Mouse (Mus musculus): ENCODE measurements around the gene Atp6v0e2. TPM values are rescaled to one million over a fixed set of nuclear protein-coding genes. Genes with fewer than 3 reads are reported as not detected.

The Atp6v0e2 gene
- polyA plus RNA-seq, 1 experiment from 2014 or later = 230 TPM

DNA sequence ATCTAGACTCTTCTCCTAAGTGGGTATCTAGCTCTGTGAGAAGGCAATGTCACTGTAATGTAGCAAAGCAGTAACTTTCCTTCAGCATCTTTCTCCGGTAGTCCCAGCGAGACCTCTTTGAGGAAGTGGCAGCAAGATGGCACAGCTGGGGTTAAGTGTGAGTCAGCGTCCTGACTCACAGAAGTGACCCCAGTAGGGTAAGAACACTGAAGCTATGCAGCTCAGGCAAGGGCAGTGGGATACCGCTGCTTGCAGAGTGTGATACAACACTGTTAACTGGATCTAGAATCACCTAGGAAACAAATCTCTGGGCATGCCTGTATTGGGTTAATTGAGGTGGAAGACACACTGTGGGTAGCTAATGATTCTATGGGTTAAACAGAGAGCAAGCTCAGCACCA lies 1.3 kb upstream of the Atp6v0e2 start:
- Histone ChIP-seq H3K27ac (no peak overlapping the region), H3K36me3 (replicated peaks; ENCODE audit: control insufficient read depth, insufficient read depth) (peaks cover 26% of the 10 kb centered on the region), H3K9me3 (ENCODE audit: control insufficient read depth, low read length) (no peaks in the 10 kb centered on the region), H3K27me3 (ENCODE audit: control insufficient read depth, insufficient read depth, low read length) (no peaks in the 10 kb centered on the region), H3K4me2 (replicated peaks) (no peak overlapping the region; the same call in 1 of the 2 replicates), H3K9ac (0 out of 2 replicates have a peak overlapping the region, but pooled peaks have one; percentile 99), H3K4me3 (replicated peaks; ENCODE audit: low read length) (no peak overlapping the region), H3K4me1 (replicated peaks; ENCODE audit: control insufficient read depth, insufficient read depth, low read length) (peaks cover 28% of the 10 kb centered on the region)
- ATAC-seq (ENCODE audit: low FRiP score) (no peak), DNase-seq (ENCODE audit: low spot score) (no peak)
- WGBS = 65% methylated on average over 4 of the region's 4 CpGs

DNA sequence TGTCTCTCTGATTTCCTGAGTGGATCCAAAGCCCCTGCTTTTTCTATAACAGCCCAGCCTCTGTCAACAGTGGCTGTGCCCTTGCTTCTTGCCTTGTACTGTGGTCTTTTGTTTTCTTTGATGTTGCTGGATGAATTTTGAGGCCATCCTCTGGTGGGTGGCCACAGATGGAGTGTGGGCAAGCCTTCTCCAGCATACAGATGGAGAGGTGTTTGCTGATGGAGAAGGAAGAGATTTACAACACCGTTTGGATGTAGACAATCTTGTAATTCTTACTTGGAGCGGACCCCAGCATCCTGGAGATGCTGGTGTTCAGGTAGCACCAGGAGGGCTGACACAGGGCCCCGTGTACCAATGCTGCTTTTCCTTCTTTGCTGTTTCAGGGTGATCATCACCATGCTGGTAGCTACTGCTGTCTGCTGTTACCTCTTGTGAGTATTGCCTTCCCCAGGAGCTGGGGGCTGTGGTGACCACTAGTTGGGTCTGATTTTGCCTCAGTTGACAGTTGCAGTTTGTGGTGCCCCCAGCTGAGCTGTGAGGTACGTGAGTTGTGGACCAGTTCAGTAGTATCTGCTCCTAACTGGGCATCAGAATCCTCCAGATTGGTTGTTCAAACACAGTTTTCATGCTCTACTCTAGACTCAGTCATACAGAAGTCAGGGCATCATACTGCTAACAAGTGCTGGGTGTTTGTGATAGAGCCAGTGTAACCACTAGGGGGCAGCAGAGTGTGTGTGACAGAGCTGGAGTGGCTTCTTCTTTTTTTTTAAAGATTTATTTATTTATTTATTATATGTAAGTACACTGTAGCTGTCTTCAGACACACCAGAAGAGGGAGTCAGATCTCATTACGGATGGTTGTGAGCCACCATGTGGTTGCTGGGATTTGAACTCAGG lies 1.7 kb downstream of the Atp6v0e2 start:
- Histone ChIP-seq H3K36me3 (replicated peaks; ENCODE audit: control insufficient read depth, insufficient read depth) (peaks cover 33% of the 10 kb centered on the region), H3K27me3 (ENCODE audit: control insufficient read depth, insufficient read depth, low read length) (no peaks in the 10 kb centered on the region), H3K9ac (peak overlapping the region; percentile 99), H3K4me1 (replicated peaks; ENCODE audit: control insufficient read depth, insufficient read depth, low read length) (peaks cover 28% of the 10 kb centered on the region), H3K9me3 (ENCODE audit: control insufficient read depth, low read length) (no peaks in the 10 kb centered on the region), H3K4me2 (replicated peaks) (peak overlapping the region; percentile 97), H3K27ac (no peak overlapping the region), H3K4me3 (replicated peaks; ENCODE audit: low read length) (peak overlapping the region; percentile 87; the same call in 1 of the 2 replicates)
- ATAC-seq (ENCODE audit: low FRiP score) (no peak), DNase-seq (ENCODE audit: low spot score) (peak; percentile 78)
- 72% methylated on average over 5 of the region's 5 CpGs for WGBS

DNA sequence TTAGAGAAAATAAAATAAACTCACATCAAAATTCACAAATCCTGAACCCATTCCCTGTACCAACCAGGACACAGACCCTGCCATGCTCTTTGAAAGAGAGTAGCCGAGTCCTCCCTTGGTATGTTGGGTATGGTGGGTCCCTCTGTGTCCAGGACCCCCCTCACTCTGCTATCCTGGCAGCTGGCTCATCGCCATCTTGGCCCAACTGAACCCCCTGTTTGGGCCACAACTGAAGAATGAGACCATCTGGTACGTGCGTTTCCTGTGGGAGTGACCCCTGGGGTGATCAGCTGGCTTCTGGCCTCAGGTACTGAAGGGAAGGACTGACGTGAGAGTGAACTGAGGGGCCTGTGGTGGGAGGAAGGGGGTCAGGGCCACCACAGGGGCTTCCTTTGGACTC lies 2.4 kb downstream of the Atp6v0e2 start:
- Histone ChIP-seq H3K9ac (no peak overlapping the region), H3K4me3 (replicated peaks; ENCODE audit: low read length) (no peak overlapping the region), H3K4me1 (replicated peaks; ENCODE audit: control insufficient read depth, insufficient read depth, low read length) (peaks cover 28% of the 10 kb centered on the region), H3K9me3 (ENCODE audit: control insufficient read depth, low read length) (no peaks in the 10 kb centered on the region), H3K4me2 (replicated peaks) (no peak overlapping the region), H3K27me3 (ENCODE audit: control insufficient read depth, insufficient read depth, low read length) (no peaks in the 10 kb centered on the region), H3K36me3 (replicated peaks; ENCODE audit: control insufficient read depth, insufficient read depth) (peaks cover 33% of the 10 kb centered on the region), H3K27ac (no peak overlapping the region)
- 81% methylated on average over 5 of the region's 5 CpGs for WGBS
- DNase-seq (ENCODE audit: low spot score) (no peak), ATAC-seq (ENCODE audit: low FRiP score) (no peak)

DNA sequence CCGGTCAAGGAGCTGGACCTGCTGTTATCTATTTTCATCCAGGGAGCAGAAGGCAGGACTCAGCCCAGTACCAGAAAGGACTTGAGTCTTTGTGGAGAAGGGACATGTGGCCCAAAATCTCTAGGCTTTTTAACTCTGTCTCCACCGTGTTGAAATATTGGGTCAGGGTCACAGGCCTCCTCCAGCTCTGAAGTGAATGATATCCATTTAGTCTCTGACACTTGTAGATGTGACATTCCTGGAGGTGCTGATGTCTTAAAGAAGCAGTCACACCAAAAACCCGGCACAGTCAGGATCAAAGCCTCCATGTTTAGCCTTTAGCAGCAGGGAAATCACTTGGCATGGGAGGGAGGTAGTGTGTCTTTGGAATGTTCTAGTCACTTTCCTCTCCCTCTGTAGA lies 3.3 kb downstream of the Atp6v0e2 start:
- ATAC-seq (ENCODE audit: low FRiP score) = no peak
- WGBS = 83% methylated on average over 3 of the region's 3 CpGs
- H3K9me3 ChIP-seq (ENCODE audit: control insufficient read depth, low read length) = no peaks in the 10 kb centered on the region

DNA sequence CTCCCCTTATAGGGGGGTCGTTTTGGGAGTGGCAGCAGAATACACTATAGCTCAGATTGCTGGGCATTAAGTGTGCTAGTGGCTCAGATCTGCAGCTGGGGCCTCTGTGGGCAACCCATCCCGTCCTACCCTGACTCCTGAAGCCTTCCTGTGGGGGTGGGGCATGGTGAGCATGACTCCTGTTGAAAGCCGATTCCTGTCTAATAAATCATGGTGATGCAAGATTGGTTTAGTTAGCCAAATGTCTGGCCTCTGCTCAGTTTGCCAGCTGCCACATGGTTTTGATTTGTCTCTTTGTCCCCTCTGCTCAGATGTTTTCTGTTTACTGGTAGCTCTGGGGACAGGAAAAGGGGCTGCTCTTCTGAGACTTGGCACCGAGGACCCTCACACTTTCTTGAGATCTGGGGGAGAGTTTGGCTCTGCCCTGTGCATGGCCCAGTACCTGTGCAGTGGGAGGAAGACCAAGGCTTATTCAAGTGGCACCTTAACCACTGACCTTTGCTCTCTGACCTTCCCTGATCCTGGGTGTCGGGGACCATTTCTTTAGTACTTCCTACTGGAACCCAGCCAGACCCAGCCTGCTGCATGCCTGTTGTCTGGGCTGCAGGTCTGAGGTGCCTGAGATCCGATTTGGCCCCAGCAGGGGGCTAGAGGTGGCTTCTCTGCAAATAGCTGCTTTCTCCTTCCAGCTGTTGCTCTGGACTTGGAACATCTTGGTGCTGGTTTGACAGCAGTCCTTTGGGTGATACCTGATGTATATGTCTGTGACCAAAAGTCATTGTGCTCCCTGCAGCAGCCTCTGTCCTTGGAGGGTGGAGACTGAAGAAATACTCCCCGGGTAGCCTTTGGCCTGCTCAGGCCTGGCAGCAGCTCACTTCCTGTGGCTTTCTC lies 4.4 kb downstream of the Atp6v0e2 start:
- no peak for DNase-seq (ENCODE audit: low spot score)
- Histone ChIP-seq H3K36me3 (replicated peaks; ENCODE audit: control insufficient read depth, insufficient read depth) (peaks cover 33% of the 10 kb centered on the region), H3K27me3 (ENCODE audit: control insufficient read depth, insufficient read depth, low read length) (no peaks in the 10 kb centered on the region), H3K4me2 (replicated peaks) (no peak overlapping the region), H3K27ac (no peak overlapping the region), H3K4me3 (replicated peaks; ENCODE audit: low read length) (no peak overlapping the region), H3K9me3 (ENCODE audit: control insufficient read depth, low read length) (no peaks in the 10 kb centered on the region), H3K4me1 (replicated peaks; ENCODE audit: control insufficient read depth, insufficient read depth, low read length) (peaks cover 20% of the 10 kb centered on the region), H3K9ac (no peak overlapping the region)
- ATAC-seq (ENCODE audit: low FRiP score) = no peak
- WGBS = 60% methylated on average over 7 of the region's 7 CpGs

More for the DNA sequence above, 3.3 kb downstream of the Atp6v0e2 start:
- H3K27me3 ChIP-seq (ENCODE audit: control insufficient read depth, insufficient read depth, low read length) = no peaks in the 10 kb centered on the region
- no peak overlapping the region for H3K4me3 ChIP-seq (replicated peaks; ENCODE audit: low read length)
- H3K9ac ChIP-seq = no peak overlapping the region
- no peak overlapping the region for H3K4me2 ChIP-seq (replicated peaks)
- DNase-seq (ENCODE audit: low spot score) = no peak
- H3K36me3 ChIP-seq (replicated peaks; ENCODE audit: control insufficient read depth, insufficient read depth) = peaks cover 33% of the 10 kb centered on the region
- H3K4me1 ChIP-seq (replicated peaks; ENCODE audit: control insufficient read depth, insufficient read depth, low read length) = peaks cover 28% of the 10 kb centered on the region
- H3K27ac ChIP-seq = no peak overlapping the region

DNA sequence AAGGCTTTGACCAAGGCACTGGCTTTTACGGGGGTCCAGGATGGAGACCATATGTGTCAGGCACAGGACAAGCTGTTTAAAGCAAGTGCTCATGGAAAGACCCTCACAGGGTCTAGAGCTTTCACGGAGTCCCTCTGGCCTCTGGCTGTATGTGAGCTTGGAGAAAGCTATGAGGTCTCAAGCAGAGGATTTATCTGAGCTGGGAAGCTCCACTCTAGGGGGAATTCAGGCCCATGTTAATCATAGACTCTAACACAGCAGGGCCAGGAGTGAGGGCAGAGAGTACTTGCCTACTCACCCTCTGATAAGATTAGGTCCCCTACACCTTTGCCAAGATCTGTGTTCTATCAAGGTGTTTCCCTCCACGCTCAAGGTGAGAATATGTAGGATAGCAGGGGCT lies 5.2 kb downstream of the Atp6v0e2 start:
- Histone ChIP-seq H3K9ac (no peak overlapping the region), H3K27ac (no peak overlapping the region), H3K36me3 (replicated peaks; ENCODE audit: control insufficient read depth, insufficient read depth) (peaks cover 33% of the 10 kb centered on the region), H3K4me1 (replicated peaks; ENCODE audit: control insufficient read depth, insufficient read depth, low read length) (peaks cover 17% of the 10 kb centered on the region), H3K4me2 (replicated peaks) (no peak overlapping the region), H3K4me3 (replicated peaks; ENCODE audit: low read length) (no peak overlapping the region), H3K9me3 (ENCODE audit: control insufficient read depth, low read length) (no peaks in the 10 kb centered on the region), H3K27me3 (ENCODE audit: control insufficient read depth, insufficient read depth, low read length) (no peaks in the 10 kb centered on the region)
- no peak for DNase-seq (ENCODE audit: low spot score)
- ATAC-seq (ENCODE audit: low FRiP score) = no peak
- WGBS = 97% methylated on average over 3 of the region's 3 CpGs

DNA sequence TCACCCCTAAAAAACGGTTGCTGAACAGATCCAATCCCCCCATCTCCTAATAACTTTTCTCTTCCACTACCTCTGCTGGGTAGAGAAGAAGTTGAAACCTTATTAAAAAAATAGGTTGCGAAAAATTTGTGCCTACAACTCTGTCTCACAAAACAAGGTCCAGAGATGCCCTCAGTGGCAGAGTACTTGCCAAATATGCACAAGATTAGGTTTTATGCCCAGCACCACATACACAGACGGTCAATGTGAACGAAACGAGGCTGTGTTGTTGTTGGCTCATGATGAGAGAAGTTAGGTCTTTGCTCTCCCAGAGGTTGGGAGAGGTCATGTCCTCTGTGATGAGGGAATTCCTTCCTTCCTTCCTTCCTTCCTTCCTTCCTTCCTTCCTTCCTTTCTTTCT lies 7.8 kb downstream of the Atp6v0e2 start:
- H3K9ac ChIP-seq = no peak overlapping the region
- no peak overlapping the region for H3K4me3 ChIP-seq (replicated peaks; ENCODE audit: low read length)
- ATAC-seq (ENCODE audit: low FRiP score) (no peak), DNase-seq (ENCODE audit: low spot score) (no peak)
- 82% methylated on average over 5 of the region's 5 CpGs for WGBS
- peaks cover 26% of the 10 kb centered on the region for H3K36me3 ChIP-seq (replicated peaks; ENCODE audit: control insufficient read depth, insufficient read depth)
- H3K27ac ChIP-seq = no peak overlapping the region
- no peaks in the 10 kb centered on the region for H3K27me3 ChIP-seq (ENCODE audit: control insufficient read depth, insufficient read depth, low read length)
- no peaks in the 10 kb centered on the region for H3K4me1 ChIP-seq (replicated peaks; ENCODE audit: control insufficient read depth, insufficient read depth, low read length)
- H3K9me3 ChIP-seq (ENCODE audit: control insufficient read depth, low read length) = no peaks in the 10 kb centered on the region
- no peak overlapping the region for H3K4me2 ChIP-seq (replicated peaks)

DNA sequence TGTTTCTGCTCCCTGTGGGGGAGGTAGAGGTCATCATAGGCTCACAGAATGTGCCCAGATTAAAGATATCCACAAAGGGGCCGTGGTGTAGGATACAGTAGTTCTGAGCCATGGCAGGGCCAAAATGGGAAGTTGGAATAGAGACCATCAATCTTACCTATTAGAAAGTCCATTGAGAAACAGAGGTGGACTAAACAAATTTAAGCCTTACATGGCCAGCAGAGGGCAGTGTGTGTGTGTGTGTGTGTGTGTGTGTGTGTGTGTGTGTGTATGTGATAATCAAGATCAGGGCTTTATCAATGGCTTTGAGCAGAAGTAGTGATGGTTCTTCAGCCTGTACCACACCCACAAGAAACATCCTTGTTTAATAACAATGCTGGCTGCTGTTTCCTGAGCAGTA lies 8.9 kb downstream of the Atp6v0e2 start:
- Histone ChIP-seq H3K4me3 (replicated peaks; ENCODE audit: low read length) (no peak overlapping the region), H3K27me3 (ENCODE audit: control insufficient read depth, insufficient read depth, low read length) (no peaks in the 10 kb centered on the region), H3K9me3 (ENCODE audit: control insufficient read depth, low read length) (no peaks in the 10 kb centered on the region), H3K4me2 (replicated peaks) (no peak overlapping the region), H3K27ac (no peak overlapping the region), H3K4me1 (replicated peaks; ENCODE audit: control insufficient read depth, insufficient read depth, low read length) (no peaks in the 10 kb centered on the region), H3K9ac (no peak overlapping the region), H3K36me3 (replicated peaks; ENCODE audit: control insufficient read depth, insufficient read depth) (peaks cover 15% of the 10 kb centered on the region)
- ATAC-seq (ENCODE audit: low FRiP score) (no peak; the same call in 1 of the 2 replicates), DNase-seq (ENCODE audit: low spot score) (no peak)
- WGBS = 52% methylated on average over 1 of the region's 1 CpGs

DNA sequence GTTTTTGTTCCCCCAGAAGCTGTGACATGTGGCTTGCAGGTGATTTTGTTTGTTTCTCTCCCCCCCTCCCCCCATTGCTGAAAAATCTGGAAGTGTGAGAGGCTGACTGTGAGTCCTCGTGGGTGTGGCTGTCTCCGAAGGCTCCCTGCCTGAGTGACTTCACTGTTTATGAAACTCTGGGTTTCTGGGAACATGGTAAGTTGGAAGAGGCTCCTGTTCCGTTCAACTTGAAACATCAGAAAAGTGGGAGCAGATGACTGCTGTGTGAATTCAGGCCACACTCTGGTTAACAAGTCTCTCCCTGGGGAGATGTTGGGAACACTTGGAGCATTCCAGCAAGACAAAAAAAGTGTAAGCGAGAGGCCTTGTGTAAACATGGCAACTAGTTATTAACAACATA lies 9.4 kb downstream of the Atp6v0e2 start:
- no peak overlapping the region for H3K9ac ChIP-seq
- 82% methylated on average over 4 of the region's 4 CpGs for WGBS
- H3K27me3 ChIP-seq (ENCODE audit: control insufficient read depth, insufficient read depth, low read length) = no peaks in the 10 kb centered on the region
- no peaks in the 10 kb centered on the region for H3K4me1 ChIP-seq (replicated peaks; ENCODE audit: control insufficient read depth, insufficient read depth, low read length)
- no peak overlapping the region for H3K27ac ChIP-seq
- H3K4me3 ChIP-seq (replicated peaks; ENCODE audit: low read length) = no peak overlapping the region
- DNase-seq (ENCODE audit: low spot score) (no peak), ATAC-seq (ENCODE audit: low FRiP score) (no peak)
- H3K9me3 ChIP-seq (ENCODE audit: control insufficient read depth, low read length) = no peaks in the 10 kb centered on the region
- peaks cover 9% of the 10 kb centered on the region for H3K36me3 ChIP-seq (replicated peaks; ENCODE audit: control insufficient read depth, insufficient read depth)
- H3K4me2 ChIP-seq (replicated peaks) = no peak overlapping the region

Data from hindbrain, embryonic 14.5 days (tissue).